Mouse (Mus musculus) kidney, adult 2 months (tissue): ENCODE measurements around the gene Nhsl1.

ENCODE experiments used
- CTCF ChIP-seq: fragments of 200-500 bp; conservative IDR thresholded peaks from 2 replicates; pipeline ENCODE4 v1.5.1; 2011; ENCODE audit warnings: low read depth, mild to moderate bottlenecking, control low read depth, low read length, moderate library complexity, mixed read lengths; ENCODE audit not compliant: insufficient read depth, insufficient read length
- POLR2A ChIP-seq: fragments of 200-500 bp; IDR thresholded peaks from one replicate; pipeline ENCODE4 v1.6.1; 2011; ENCODE audit warnings: low read depth, low read length, control low read depth

DNA sequence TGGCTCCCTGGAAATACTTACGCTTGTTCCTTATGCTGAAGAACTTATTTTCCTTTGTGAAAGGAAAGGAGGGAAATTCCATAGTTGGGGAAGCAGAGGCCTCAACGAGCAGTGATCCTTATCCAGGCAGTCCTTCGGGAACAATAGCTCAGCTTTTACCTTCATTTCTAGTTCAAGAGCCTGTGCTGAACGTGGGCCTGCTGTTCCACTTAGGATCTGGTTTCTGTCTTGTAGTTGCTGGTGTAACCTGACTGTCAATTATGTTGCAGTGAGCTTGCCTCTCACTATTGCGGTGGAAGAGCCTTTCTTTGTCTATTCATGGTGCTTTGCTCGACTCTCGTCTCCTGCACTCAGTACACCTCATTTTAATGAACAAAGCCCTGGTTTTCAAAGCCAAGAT, 175.5 kb downstream of the Nhsl1 start:
- no peak for TF ChIP-seq CTCF
- TF ChIP-seq POLR2A = no peak
